Mouse (Mus musculus) forebrain, embryonic 10.5 days (tissue): ENCODE data around the gene Olfr71. TPM values are rescaled to one million over a fixed set of nuclear protein-coding genes. Genes with fewer than 3 reads are reported as not detected.

ENCODE experiments used
- DNase-seq: peaks from one replicate; pipeline ENCODE4 v3.0.0-alpha.2; 2017; ENCODE audit warnings: low spot score; ENCODE audit errors: extremely low spot score
- H3K27ac ChIP-seq: fragments of 300-500 bp; sonication (generic); 2 replicates; pipeline ENCODE4 v1.5.1; 2016; ENCODE audit warnings: mild to moderate bottlenecking
- H3K27me3 ChIP-seq: fragments of 300-500 bp; sonication (generic); 2 replicates; pipeline ENCODE4 v1.6.1; 2016; ENCODE audit warnings: mild to moderate bottlenecking; ENCODE audit not compliant: poor library complexity, severe bottlenecking
- H3K36me3 ChIP-seq: fragments of 300-500 bp; sonication (generic); replicated peaks from 2 replicates; pipeline ENCODE4 v1.6.1; 2016; ENCODE audit warnings: mild to moderate bottlenecking, moderate library complexity
- H3K4me1 ChIP-seq: fragments of 300-500 bp; sonication (generic); 2 replicates; pipeline ENCODE4 v1.6.1; 2016
- H3K4me3 ChIP-seq: fragments of 300-500 bp; sonication (generic); 2 replicates; pipeline ENCODE4 v1.5.1; 2016; ENCODE audit warnings: mild to moderate bottlenecking, moderate library complexity
- H3K9me3 ChIP-seq: fragments of 300-500 bp; sonication (generic); 2 replicates; pipeline ENCODE4 v1.6.1; 2016; ENCODE audit warnings: mild to moderate bottlenecking, moderate library complexity
- WGBS: fragments of 180-500 bp; shearing (Covaris S2); methylation state at CpG from one replicate; pipeline ENCODE4 v1.1.7; 2016; 5-methylcytosine and 5-hydroxymethylcytosine counted together
- polyA plus RNA-seq: library from polyadenylated mRNA; unstranded; fragments of >200 nt; fragmentation: Nextera tagmentation; extraction: Ambion mirVana; gene quantifications from 2 replicates; pipeline ENCODE4 v1.2.1, GENCODE M21; 2016

The Olfr71 gene
- polyA plus RNA-seq, 1 experiment from 2014 or later, result not detected

- H3K4me3 ChIP-seq, result peak overlapping the region; percentile 82
- H3K9me3 ChIP-seq, result no peaks in the 10 kb centered on the region
- peaks cover 32% of the 10 kb centered on the region for H3K4me1 ChIP-seq
- peak; percentile 82 for DNase-seq
- peak overlapping the region; percentile 93 for H3K27ac ChIP-seq
- peaks cover 3% of the 10 kb centered on the region for H3K36me3 ChIP-seq
- WGBS, result 2% methylated on average over 21 of the region's 25 CpGs
- H3K27me3 ChIP-seq, result peaks cover 61% of the 10 kb centered on the region
Measured at GRCm38 (mm10) chr4:43669428-43669794, 40.6 kb downstream of the Olfr71 start.

DNA sequence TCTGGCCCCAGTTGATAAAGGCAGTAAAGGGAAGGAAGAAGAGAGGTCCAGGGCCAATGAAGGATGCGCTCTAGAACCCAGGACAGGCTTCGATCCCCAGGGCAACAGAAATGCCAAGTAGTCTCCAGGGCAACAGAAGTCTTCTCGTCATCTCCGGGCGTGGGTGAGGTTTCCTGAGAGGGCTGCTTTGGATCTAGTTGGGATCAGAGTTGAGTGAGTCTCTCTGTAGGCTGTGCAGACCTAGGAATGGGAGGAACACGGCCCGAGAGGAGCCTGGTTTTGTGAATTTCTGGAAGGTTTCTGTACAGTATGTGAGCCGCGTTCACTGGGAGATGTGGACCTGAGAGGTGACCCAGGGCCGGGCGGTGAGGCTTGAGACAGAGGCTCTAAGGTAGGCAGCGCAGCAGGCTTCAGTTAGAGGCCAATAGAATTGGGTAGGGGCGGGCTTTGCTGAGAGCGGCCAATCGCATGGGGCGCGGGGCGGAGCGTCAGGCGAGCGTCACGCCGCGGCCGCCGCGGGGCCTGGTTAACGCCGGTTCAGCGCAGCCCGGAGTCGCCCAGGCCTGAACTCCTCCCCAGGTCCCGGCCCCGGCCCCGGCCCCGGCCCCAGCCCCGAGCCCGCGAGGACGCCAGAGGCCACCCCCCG lies 41.1 kb downstream of the Olfr71 start, which contains the start of the genes Tmem8b and Fam221b:
Gene Tmem8b, plus strand, starts transcription at position 190 of the 646 bp plus-strand sequence.
Gene Fam221b, minus strand, starts transcription at position 364 of the 646 bp plus-strand sequence.
- H3K27ac ChIP-seq, result peak within 1 kb of the TSS; percentile 93
- H3K27me3 ChIP-seq, result peaks cover 64% of the 10 kb centered on the region
- WGBS, result 4% methylated on average over 40 of the region's 41 CpGs

GRCm38 (mm10) chr4:43666412-43666811 lies 43.6 kb downstream of the Olfr71 start:
- peaks cover 25% of the 10 kb centered on the region for H3K4me1 ChIP-seq
- H3K27me3 ChIP-seq, result peaks cover 87% of the 10 kb centered on the region
- no peak overlapping the region for H3K4me3 ChIP-seq
- 31% methylated on average over 4 of the region's 4 CpGs for WGBS
- no peak for DNase-seq
- H3K36me3 ChIP-seq, result no peaks in the 10 kb centered on the region
- no peak overlapping the region for H3K27ac ChIP-seq
- H3K9me3 ChIP-seq, result no peaks in the 10 kb centered on the region

More for the DNA sequence above, 41.1 kb downstream of the Olfr71 start, which contains the start of the genes Tmem8b and Fam221b:
- H3K9me3 ChIP-seq, result no peaks in the 10 kb centered on the region
- peak; percentile 88 for DNase-seq
- H3K4me1 ChIP-seq, result peaks cover 32% of the 10 kb centered on the region
- H3K36me3 ChIP-seq, result no peaks in the 10 kb centered on the region
- peak within 1 kb of the TSS; percentile 82 for H3K4me3 ChIP-seq

GRCm38 (mm10) chr4:43657146-43657545 lies 52.9 kb downstream of the Olfr71 start:
- peak overlapping the region; percentile 30; the same call in 1 of the 2 replicates for H3K27ac ChIP-seq
- 64% methylated on average over 4 of the region's 4 CpGs for WGBS
- H3K27me3 ChIP-seq, result peaks cover 29% of the 10 kb centered on the region
- H3K4me1 ChIP-seq, result peaks cover 33% of the 10 kb centered on the region
- no peak for DNase-seq
- peak overlapping the region; percentile 68 for H3K4me3 ChIP-seq
- H3K36me3 ChIP-seq, result no peaks in the 10 kb centered on the region
- H3K9me3 ChIP-seq, result no peaks in the 10 kb centered on the region

- 2% methylated on average over 34 of the region's 34 CpGs for WGBS
- no peaks in the 10 kb centered on the region; the same call in 1 of the 2 replicates for H3K36me3 ChIP-seq
- peak within 1 kb of the TSS; percentile 90 for H3K27ac ChIP-seq
- peaks cover 23% of the 10 kb centered on the region for H3K27me3 ChIP-seq
- H3K9me3 ChIP-seq, result no peaks in the 10 kb centered on the region
- peak within 1 kb of the TSS; percentile 68 for H3K4me3 ChIP-seq
- peaks cover 33% of the 10 kb centered on the region for H3K4me1 ChIP-seq
- DNase-seq, result peak; percentile 93
Measured at GRCm38 (mm10) chr4:43656339-43657109, 53.5 kb downstream of the Olfr71 start, which contains the start of gene Hint2. Hint2 (minus strand) TSS chr4:43656466.

DNA sequence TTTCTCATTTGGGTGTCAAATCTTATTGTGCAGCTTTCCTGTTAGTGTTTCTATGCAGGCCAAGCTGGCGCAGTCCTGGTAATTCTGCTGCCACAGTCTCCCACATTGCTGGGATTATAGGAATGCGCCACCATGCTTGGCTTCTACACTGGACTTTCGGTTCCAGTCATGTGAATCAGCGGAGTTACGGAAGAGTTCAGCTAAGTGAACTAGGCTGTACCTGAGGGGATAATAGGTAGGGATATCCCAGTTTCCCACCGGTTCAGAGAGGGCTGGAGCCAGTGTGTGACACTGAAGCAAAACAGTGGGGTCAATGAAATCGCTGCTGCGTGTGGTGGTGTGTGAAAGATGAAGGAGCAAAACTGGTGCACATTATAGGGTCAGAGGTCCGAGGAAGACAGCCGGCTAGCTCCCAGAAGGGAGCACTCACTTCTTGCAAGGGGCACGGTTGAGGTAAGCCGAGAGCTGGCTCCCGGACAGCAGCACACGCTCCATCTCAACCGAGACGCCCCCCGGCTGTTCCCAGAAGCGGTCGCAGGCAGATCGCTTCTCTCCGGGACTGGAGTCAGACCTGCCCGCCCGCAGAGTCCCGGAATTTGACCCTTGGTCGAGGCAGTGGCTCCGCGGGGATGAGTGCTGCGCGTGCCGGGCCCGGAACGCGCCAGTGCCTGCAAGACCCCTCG lies 54.3 kb downstream of the Olfr71 start:
- peak overlapping the region; percentile 68 for H3K4me3 ChIP-seq
- peaks cover 2% of the 10 kb centered on the region for H3K36me3 ChIP-seq
- no peaks in the 10 kb centered on the region for H3K9me3 ChIP-seq
- WGBS, result 6% methylated on average over 34 of the region's 34 CpGs
- H3K27ac ChIP-seq, result peak overlapping the region; percentile 90
- no peak for DNase-seq
- H3K4me1 ChIP-seq, result peaks cover 33% of the 10 kb centered on the region
- peaks cover 16% of the 10 kb centered on the region for H3K27me3 ChIP-seq

Other genes starting within 250 kb of the Olfr71 start
- gene Sit1, start 226.5 kb downstream of the Olfr71 start, polyA plus RNA-seq, result not detected in 2 replicates
- gene Ccdc107, start 217.4 kb downstream of the Olfr71 start, polyA plus RNA-seq, result 42.2 and 43.9 TPM in 2 replicates
- 54.6 and 56.7 TPM in 2 replicates for gene Arhgef39, start 210.6 kb downstream of the Olfr71 start, polyA plus RNA-seq
- gene Car9, start 203.3 kb downstream of the Olfr71 start, polyA plus RNA-seq, result 0.60 and 1.1 TPM in 2 replicates
- 40.0 and 42.6 TPM in 2 replicates for gene Tpm2, start 186.5 kb downstream of the Olfr71 start, polyA plus RNA-seq
- gene Creb3, start 147.9 kb downstream of the Olfr71 start, polyA plus RNA-seq, result 32.5 and 34.4 TPM in 2 replicates
- gene Tln1, start 147.6 kb downstream of the Olfr71 start, polyA plus RNA-seq, result 42.5 and 43.0 TPM in 2 replicates
- 15.3 and 24.2 TPM in 2 replicates for gene Rgp1, start 131.5 kb downstream of the Olfr71 start, polyA plus RNA-seq
- 24.3 and 26.4 TPM in 2 replicates for gene Gba2, start 131.4 kb downstream of the Olfr71 start, polyA plus RNA-seq
- 0.97 TPM in 1 of 2 replicates, not detected in the other for gene Msmp, start 125.8 kb downstream of the Olfr71 start, polyA plus RNA-seq
- 5.4 and 6.2 TPM in 2 replicates for gene Npr2, start 78.3 kb downstream of the Olfr71 start, polyA plus RNA-seq
- 1.9 and 2.9 TPM in 2 replicates for gene Spag8, start 56.7 kb downstream of the Olfr71 start, polyA plus RNA-seq
- 66.0 and 69.7 TPM in 2 replicates for gene Hint2, start 53.8 kb downstream of the Olfr71 start, polyA plus RNA-seq
- gene Tmem8b, start 41.3 kb downstream of the Olfr71 start, polyA plus RNA-seq, result 4.2 and 4.3 TPM in 2 replicates
- 1.6 and 1.7 TPM in 2 replicates for gene Fam221b, start 41.1 kb downstream of the Olfr71 start, polyA plus RNA-seq
- not detected in 2 replicates for gene Olfr70, start 9.4 kb downstream of the Olfr71 start, polyA plus RNA-seq
- gene Hrct1, start 16.9 kb upstream of the Olfr71 start, polyA plus RNA-seq, result 0.16 and 0.31 TPM in 2 replicates
- 0.07 TPM in 1 of 2 replicates, not detected in the other for gene Spaar, start 19.8 kb upstream of the Olfr71 start, polyA plus RNA-seq
- not detected in 2 replicates for gene Olfr159, start 60.8 kb upstream of the Olfr71 start, polyA plus RNA-seq
- gene Olfr156, start 113.6 kb upstream of the Olfr71 start, polyA plus RNA-seq, result not detected in 2 replicates
- not detected in 2 replicates for gene Olfr157, start 129.9 kb upstream of the Olfr71 start, polyA plus RNA-seq
- not detected in 2 replicates for gene Olfr155, start 141.3 kb upstream of the Olfr71 start, polyA plus RNA-seq
- 9.4 and 11.2 TPM in 2 replicates for gene Reck, start 165.3 kb upstream of the Olfr71 start, polyA plus RNA-seq
- gene Glipr2, start 247.1 kb upstream of the Olfr71 start, polyA plus RNA-seq, result 52.7 and 52.8 TPM in 2 replicates